Comparison of ENCODE assay signal across 10 mouse cellular contexts in the genomic region with DNA sequence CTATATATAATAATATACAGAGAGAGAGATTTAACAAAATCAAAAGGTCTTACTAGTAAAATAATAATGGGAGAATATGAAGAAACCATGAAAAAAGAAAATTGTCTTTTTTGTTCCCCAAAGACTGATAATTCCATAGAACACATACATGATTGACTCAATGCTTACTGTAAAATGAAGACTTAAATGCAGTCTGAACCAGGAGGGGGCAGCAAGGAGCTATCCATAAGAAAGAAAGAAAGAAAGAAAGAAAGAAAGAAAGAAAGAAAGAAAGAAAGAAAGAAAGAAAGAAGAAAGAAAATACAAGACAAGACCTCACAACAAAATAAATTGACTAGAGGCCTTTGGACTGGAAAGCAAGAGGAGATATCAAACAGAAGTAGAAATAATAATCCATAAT.
DNase-seq lines count a peak whose midpoint lies in the region; ATAC-seq and TF ChIP-seq lines count a peak whose summit lies in the region.
"Had no signal": no experiment of that assay in that cellular context is flagged by ENCODE, and none has a peak within 500 bp of the region (broad histone marks: within the 10 kb centered on the region; RNA-seq: fewer than 3 reads in every experiment).

No protein-coding gene starts in this region.

- no peak overlapping the region for H3K4me3 ChIP-seq in kidney, postnatal 0 days (replicated peaks; ENCODE audit: low read depth, low read length)
- no peak overlapping the region for H3K4me3 ChIP-seq in kidney, embryonic 16.5 days (ENCODE audit: low read length)
- H3K4me3 ChIP-seq: heart, embryonic 15.5 days; midbrain, embryonic 10.5 days had no signal

- H3K27ac ChIP-seq in kidney, postnatal 0 days, result no peak overlapping the region
- H3K27ac ChIP-seq in kidney, embryonic 16.5 days (ENCODE audit: low read length), result no peak overlapping the region
- H3K27ac ChIP-seq: heart, embryonic 15.5 days; midbrain, embryonic 10.5 days had no signal

- H3K36me3 ChIP-seq in kidney, postnatal 0 days (ENCODE audit: insufficient read depth, low read length), result no peaks in the 10 kb centered on the region
- H3K36me3 ChIP-seq in kidney, embryonic 16.5 days (ENCODE audit: insufficient read depth, low read length), result no peaks in the 10 kb centered on the region
- H3K36me3 ChIP-seq: heart, embryonic 15.5 days; midbrain, embryonic 10.5 days had no signal

- H3K4me2 ChIP-seq in kidney, postnatal 0 days (ENCODE audit: low read length), result no peak overlapping the region
- no peak overlapping the region for H3K4me2 ChIP-seq in kidney, embryonic 16.5 days (replicated peaks; ENCODE audit: low read depth, low read length)
- H3K4me2 ChIP-seq: heart, embryonic 15.5 days had no signal

- no peak overlapping the region for H3K9ac ChIP-seq in kidney, postnatal 0 days (ENCODE audit: low read depth, low read length)
- H3K9ac ChIP-seq in kidney, embryonic 16.5 days (replicated peaks; ENCODE audit: low read length), result no peak overlapping the region
- H3K9ac ChIP-seq: heart, embryonic 15.5 days had no signal

- H3K4me1 ChIP-seq in kidney, postnatal 0 days (replicated peaks; ENCODE audit: insufficient read depth, low read length), result no peaks in the 10 kb centered on the region
- no peaks in the 10 kb centered on the region for H3K4me1 ChIP-seq in kidney, embryonic 16.5 days (ENCODE audit: insufficient read depth, low read length)
- H3K4me1 ChIP-seq: heart, embryonic 15.5 days; midbrain, embryonic 10.5 days had no signal

- no peaks in the 10 kb centered on the region for H3K9me3 ChIP-seq in kidney, postnatal 0 days (replicated peaks; ENCODE audit: low read length)
- no peaks in the 10 kb centered on the region for H3K9me3 ChIP-seq in kidney, embryonic 16.5 days (ENCODE audit: low read length)
- H3K9me3 ChIP-seq: heart, embryonic 15.5 days; midbrain, embryonic 10.5 days had no signal

- TF ChIP-seq CTCF in kidney, postnatal 0 days (IDR thresholded peaks at IDR 0.05; ENCODE audit: low read depth), result peak; percentile 45; the same call in 1 of the 2 replicates

- DNase-seq in embryo, embryonic 10.5 days (ENCODE audit: low spot score), result peak; percentile 30
- DNase-seq in embryo, embryonic 10 days (ENCODE audit: low spot score), result no peak
- peak; percentile 8 for DNase-seq in kidney, postnatal 0 days (ENCODE audit: low spot score)
- DNase-seq in right cerebral cortex, adult 2 months (ENCODE audit: low spot score in 2 of 2), result peak; percentile 4
- no peak for DNase-seq in right cerebral cortex, postnatal 10 days (ENCODE audit: low spot score in 2 of 2)
- DNase-seq in lung, postnatal 14 days, result peak; percentile 32
- DNase-seq in B cell, adult 2 months, result no peak

- ATAC-seq in kidney, postnatal 0 days (replicated peaks; ENCODE audit: low FRiP score, low read depth), result no peak
- ATAC-seq in kidney, embryonic 16.5 days (ENCODE audit: low FRiP score, low TSS enrichment), result no peak

- no peaks in the 10 kb centered on the region for H3K27me3 ChIP-seq in kidney, postnatal 0 days (ENCODE audit: insufficient read depth, low read length)
- no peaks in the 10 kb centered on the region for H3K27me3 ChIP-seq in kidney, embryonic 16.5 days (ENCODE audit: insufficient read depth, low read length)
- H3K27me3 ChIP-seq: heart, embryonic 15.5 days had no signal

Comparison
In these comparisons a context has a peak if more than half of its experiments do, and no peak if none do; other contexts are left out.
1. DNase-seq: peak in embryo, embryonic 10.5 days (single experiment), kidney, postnatal 0 days (single experiment), right cerebral cortex, adult 2 months (2 of 2) and lung, postnatal 14 days (single experiment); none in embryo, embryonic 10 days (single experiment), right cerebral cortex, postnatal 10 days (0 of 2) and B cell, adult 2 months (0 of 2).